In genomic region chr17:4229969-4230368, GRCm38 (mm10) we compare ENCODE assay signal across 23 mouse cellular contexts.
"Had no signal": no experiment of that assay in that cellular context is flagged by ENCODE, and none has a peak within 500 bp of the region (broad histone marks: within the 10 kb centered on the region; RNA-seq: fewer than 3 reads in every experiment).

No protein-coding gene starts in this region.

- H3K4me1 ChIP-seq: limb, embryonic 12.5 days had no signal

- H3K27ac ChIP-seq: heart, adult 2 months; heart, embryonic 13.5 days; heart, embryonic 15.5 days; hindbrain, embryonic 13.5 days; hindbrain, embryonic 15.5 days; hindbrain, postnatal 0 days; left cerebral cortex, adult 2 months; limb, embryonic 10.5 days; limb, embryonic 12.5 days had no signal

- ATAC-seq: hindbrain, postnatal 0 days; intestine, embryonic 16.5 days had no signal

- H3K4me3 ChIP-seq: heart, adult 2 months; heart, embryonic 13.5 days; heart, embryonic 15.5 days; hindbrain, embryonic 13.5 days; hindbrain, embryonic 15.5 days; left cerebral cortex, adult 2 months; limb, embryonic 10.5 days; limb, embryonic 12.5 days had no signal

- H3K9me3 ChIP-seq: heart, embryonic 13.5 days; heart, embryonic 15.5 days; hindbrain, embryonic 13.5 days; hindbrain, embryonic 15.5 days; limb, embryonic 10.5 days; limb, embryonic 12.5 days had no signal

- H3K9ac ChIP-seq: heart, embryonic 13.5 days; heart, embryonic 15.5 days; hindbrain, embryonic 13.5 days; hindbrain, embryonic 15.5 days; limb, embryonic 12.5 days had no signal

- H3K4me2 ChIP-seq: heart, embryonic 11.5 days; heart, embryonic 13.5 days; heart, embryonic 15.5 days; hindbrain, embryonic 13.5 days; hindbrain, embryonic 15.5 days; limb, embryonic 12.5 days; liver, embryonic 11.5 days had no signal

- DNase-seq: gastrocnemius, postnatal 14 days; gastrocnemius, postnatal 36 days; heart, adult 11 months; heart, adult 2 months; heart, postnatal 14 days; heart, postnatal 36 days; kidney, adult 11 months; kidney, adult 8-10 months; kidney, postnatal 14 days; kidney, postnatal 36 days; layer of hippocampus, adult 9-11 months; liver had no signal

- H3K27me3 ChIP-seq: heart, embryonic 13.5 days; heart, embryonic 15.5 days; hindbrain, embryonic 13.5 days; hindbrain, embryonic 15.5 days; limb, embryonic 12.5 days had no signal

- H3K36me3 ChIP-seq: heart, embryonic 13.5 days; heart, embryonic 15.5 days; hindbrain, embryonic 13.5 days; hindbrain, embryonic 15.5 days; limb, embryonic 10.5 days; limb, embryonic 12.5 days had no signal
